ENCODE assay signal across 21 mouse cellular contexts in the genomic region with DNA sequence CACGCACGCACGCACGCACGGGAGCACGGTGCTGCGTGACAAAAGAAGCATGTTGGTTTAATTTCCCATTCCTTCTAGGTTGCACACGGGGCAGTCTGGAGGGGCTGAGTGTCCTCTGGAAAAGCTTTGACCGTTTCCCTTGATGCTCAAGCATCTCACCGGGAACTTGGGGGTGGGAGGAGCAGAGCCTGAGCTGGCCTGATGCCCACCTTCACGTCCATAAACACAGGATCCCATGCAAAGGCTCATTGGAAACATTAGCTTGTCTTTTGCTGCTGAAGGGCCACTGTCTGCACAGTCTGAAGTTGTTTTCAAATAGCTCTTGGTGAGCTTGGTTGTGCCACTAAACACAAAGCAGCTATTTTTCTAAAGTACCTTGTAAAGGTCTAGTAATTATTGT. TPM values are rescaled to one million over a fixed set of nuclear protein-coding genes. Genes with fewer than 3 reads are reported as not detected.
A peak's percentile ranks its signal among the peaks of the same experiment; 100 is the strongest.
DNase-seq lines count a peak whose midpoint lies in the region; ATAC-seq and TF ChIP-seq lines count a peak whose summit lies in the region.
"Had no signal": no experiment of that assay in that cellular context is flagged by ENCODE, and none has a peak within 500 bp of the region (broad histone marks: within the 10 kb centered on the region; RNA-seq: fewer than 3 reads in every experiment).

No protein-coding gene starts in this region.

- ATAC-seq in heart, embryonic 11.5 days (replicated peaks; ENCODE audit: insufficient number of reproducible peaks, low FRiP score, low TSS enrichment) = no peak
- no peak for ATAC-seq in lung, embryonic 15.5 days (ENCODE audit: borderline replicate concordance, extremely low read depth, low FRiP score, low TSS enrichment)
- no peak for ATAC-seq in intestine, postnatal 0 days
- no peak for ATAC-seq in stomach, embryonic 15.5 days (ENCODE audit: insufficient read depth, low FRiP score, low read depth)
- ATAC-seq: forebrain, embryonic 16.5 days; midbrain, embryonic 13.5 days had no signal

- TF ChIP-seq CTCF in intestine, postnatal 0 days (IDR thresholded peaks at IDR 0.05; ENCODE audit: low read depth) = no peak

- peaks cover 16% of the 10 kb centered on the region; the same call in 1 of the 2 replicates for H3K4me1 ChIP-seq in heart, embryonic 11.5 days (ENCODE audit: control insufficient read depth, insufficient read depth, low read length)
- peaks cover 47% of the 10 kb centered on the region for H3K4me1 ChIP-seq in lung, embryonic 15.5 days
- H3K4me1 ChIP-seq in intestine, postnatal 0 days (replicated peaks; ENCODE audit: control insufficient read depth, insufficient read depth, low read length) = no peaks in the 10 kb centered on the region; the same call in 1 of the 2 replicates
- peaks cover 25% of the 10 kb centered on the region for H3K4me1 ChIP-seq in stomach, embryonic 15.5 days

- no peak overlapping the region for H3K4me2 ChIP-seq in heart, embryonic 11.5 days
- no peak overlapping the region for H3K4me2 ChIP-seq in lung, embryonic 15.5 days
- H3K4me2 ChIP-seq in intestine, postnatal 0 days (replicated peaks; ENCODE audit: low read depth) = no peak overlapping the region
- H3K4me2 ChIP-seq in stomach, embryonic 15.5 days = no peak overlapping the region
- H3K4me2 ChIP-seq: liver, embryonic 13.5 days; midbrain, embryonic 13.5 days had no signal

- H3K9ac ChIP-seq in heart, embryonic 11.5 days (ENCODE audit: low read depth, low read length) = no peak overlapping the region
- H3K9ac ChIP-seq in lung, embryonic 15.5 days = no peak overlapping the region
- H3K9ac ChIP-seq in intestine, postnatal 0 days (ENCODE audit: low read depth, low read length) = no peak overlapping the region
- no peak overlapping the region for H3K9ac ChIP-seq in stomach, embryonic 15.5 days
- H3K9ac ChIP-seq: liver, embryonic 13.5 days; midbrain, embryonic 13.5 days had no signal

- no peaks in the 10 kb centered on the region for H3K36me3 ChIP-seq in heart, embryonic 11.5 days (ENCODE audit: control insufficient read depth, insufficient read depth, low read length)
- no peaks in the 10 kb centered on the region for H3K36me3 ChIP-seq in lung, embryonic 15.5 days
- no peaks in the 10 kb centered on the region for H3K36me3 ChIP-seq in intestine, postnatal 0 days (ENCODE audit: control insufficient read depth, insufficient read depth)
- no peaks in the 10 kb centered on the region for H3K36me3 ChIP-seq in stomach, embryonic 15.5 days
- H3K36me3 ChIP-seq: liver, embryonic 13.5 days; midbrain, embryonic 13.5 days had no signal

- H3K4me3 ChIP-seq in heart, embryonic 11.5 days (ENCODE audit: low read depth, low read length) = no peak overlapping the region
- no peak overlapping the region for H3K4me3 ChIP-seq in lung, embryonic 15.5 days
- no peak overlapping the region for H3K4me3 ChIP-seq in intestine, postnatal 0 days (ENCODE audit: low read depth, low read length)
- no peak overlapping the region for H3K4me3 ChIP-seq in stomach, embryonic 15.5 days (replicated peaks)
- H3K4me3 ChIP-seq: heart, adult 2 months; left cerebral cortex, adult 2 months; liver, embryonic 13.5 days; midbrain, embryonic 13.5 days had no signal

- intact Hi-C loops in left cerebral cortex, postnatal 36 days (cut with DNase I) = no loop called here

- H3K27me3 ChIP-seq in heart, embryonic 11.5 days (ENCODE audit: control insufficient read depth, insufficient read depth, low read length) = peaks cover 12% of the 10 kb centered on the region
- no peaks in the 10 kb centered on the region for H3K27me3 ChIP-seq in lung, embryonic 15.5 days
- H3K27me3 ChIP-seq in intestine, postnatal 0 days (replicated peaks; ENCODE audit: control insufficient read depth, insufficient read depth, low read length) = no peaks in the 10 kb centered on the region
- H3K27me3 ChIP-seq in stomach, embryonic 15.5 days (replicated peaks) = no peaks in the 10 kb centered on the region; the same call in 1 of the 2 replicates
- H3K27me3 ChIP-seq: Patski had no signal

- DNase-seq in heart, adult 8-10 months (ENCODE audit: low spot score) = no peak
- DNase-seq in lung, adult 18-20 months = no peak
- DNase-seq in cerebellum, postnatal 14 days = no peak
- DNase-seq in left cerebral cortex, postnatal 36 days (ENCODE audit: low spot score in 2 of 2) = no peak
- DNase-seq: cerebellum, postnatal 25 days; heart, adult 2 months; kidney, adult 18-20 months; liver, embryonic 13.5 days had no signal

- WGBS in heart, embryonic 11.5 days (ENCODE audit: insufficient replicate concordance) = 67% methylated on average over 11 of the region's 11 CpGs
- WGBS in lung, embryonic 15.5 days = 38% methylated on average over 11 of the region's 11 CpGs
- 73% methylated on average over 11 of the region's 11 CpGs for WGBS in intestine, postnatal 0 days
- WGBS in stomach, embryonic 15.5 days = 62% methylated on average over 11 of the region's 11 CpGs

- H3K27ac ChIP-seq in heart, embryonic 11.5 days (ENCODE audit: low read depth, low read length) = peak overlapping the region; percentile 60; the same call in 1 of the 2 replicates
- peak overlapping the region; percentile 78 for H3K27ac ChIP-seq in lung, embryonic 15.5 days
- H3K27ac ChIP-seq in intestine, postnatal 0 days (ENCODE audit: low read depth, low read length) = peak overlapping the region; percentile 17; the same call in 1 of the 2 replicates
- peak overlapping the region; percentile 82 for H3K27ac ChIP-seq in stomach, embryonic 15.5 days
- H3K27ac ChIP-seq: heart, adult 2 months; left cerebral cortex, adult 2 months; liver, embryonic 13.5 days; midbrain, embryonic 13.5 days had no signal

- H3K9me3 ChIP-seq in heart, embryonic 11.5 days (replicated peaks; ENCODE audit: control insufficient read depth, low read length) = no peaks in the 10 kb centered on the region
- H3K9me3 ChIP-seq in lung, embryonic 15.5 days = no peaks in the 10 kb centered on the region
- no peaks in the 10 kb centered on the region for H3K9me3 ChIP-seq in intestine, postnatal 0 days (ENCODE audit: control insufficient read depth)
- no peaks in the 10 kb centered on the region for H3K9me3 ChIP-seq in stomach, embryonic 15.5 days
- H3K9me3 ChIP-seq: liver, embryonic 13.5 days; midbrain, embryonic 13.5 days had no signal

RNA-seq across cellular contexts. Expression of a gene that starts 2.6 kb away (rescaled TPM):
- polyA plus RNA-seq in heart, embryonic 11.5 days (2014; fragmentation: Nextera tagmentation; extraction: Ambion mirVana) = 65.0 and 94.5 TPM in 2 replicates
- 10 to 100 TPM; 10.2 to 16.8 (median 14.4) TPM for total RNA-seq in heart, adult 8-10 months (2022)
- 189 TPM in 2 replicates for polyA plus RNA-seq in lung, embryonic 15.5 days (2015; fragmentation: Nextera tagmentation; extraction: Ambion mirVana)
- 101 and 105 TPM in 2 replicates for polyA plus RNA-seq in intestine, postnatal 0 days (2015; fragmentation: Nextera tagmentation; extraction: Ambion mirVana)
- 158 and 165 TPM in 2 replicates for polyA plus RNA-seq in stomach, embryonic 15.5 days (2015; fragmentation: Nextera tagmentation; extraction: Ambion mirVana)
- 1 to 10 TPM; 2.9 to 4.3 TPM for total RNA-seq in left cerebral cortex, postnatal 36 days (2021)

RNA-seq across cellular contexts. Expression of a gene that starts 58.4 kb away (rescaled TPM):
- 0.37 and 1.1 TPM in 2 replicates for polyA plus RNA-seq in heart, embryonic 11.5 days (2014; fragmentation: Nextera tagmentation; extraction: Ambion mirVana)
- not detected for total RNA-seq in heart, adult 8-10 months (2022)
- 0.53 TPM in 1 of 2 replicates, not detected in the other for polyA plus RNA-seq in lung, embryonic 15.5 days (2015; fragmentation: Nextera tagmentation; extraction: Ambion mirVana)
- polyA plus RNA-seq in intestine, postnatal 0 days (2015; fragmentation: Nextera tagmentation; extraction: Ambion mirVana) = 48.8 and 59.0 TPM in 2 replicates
- polyA plus RNA-seq in stomach, embryonic 15.5 days (2015; fragmentation: Nextera tagmentation; extraction: Ambion mirVana) = 6.6 and 9.4 TPM in 2 replicates
- total RNA-seq in left cerebral cortex, postnatal 36 days (2021) = not detected
- total RNA-seq: gastrocnemius, adult 8-10 months; heart, adult 2 months; hematopoietic stem cell, adult 5-6 weeks; layer of hippocampus, adult 18-20 months; left cerebral cortex, adult 2 months had no signal
- polyA plus RNA-seq: forebrain, embryonic 16.5 days; heart, adult 2 months; midbrain, embryonic 13.5 days; Patski; spleen, adult 2 months; urinary bladder, adult 2 months had no signal

Comparison
In these comparisons a context has a peak if more than half of its experiments do, and no peak if none do; other contexts are left out.
1. H3K27ac ChIP-seq: peak in every context shown above with its lines; median percentile 82 in stomach, embryonic 15.5 days; 78 in lung, embryonic 15.5 days; 60 in heart, embryonic 11.5 days; 17 in intestine, postnatal 0 days.